In the genomic region with DNA sequence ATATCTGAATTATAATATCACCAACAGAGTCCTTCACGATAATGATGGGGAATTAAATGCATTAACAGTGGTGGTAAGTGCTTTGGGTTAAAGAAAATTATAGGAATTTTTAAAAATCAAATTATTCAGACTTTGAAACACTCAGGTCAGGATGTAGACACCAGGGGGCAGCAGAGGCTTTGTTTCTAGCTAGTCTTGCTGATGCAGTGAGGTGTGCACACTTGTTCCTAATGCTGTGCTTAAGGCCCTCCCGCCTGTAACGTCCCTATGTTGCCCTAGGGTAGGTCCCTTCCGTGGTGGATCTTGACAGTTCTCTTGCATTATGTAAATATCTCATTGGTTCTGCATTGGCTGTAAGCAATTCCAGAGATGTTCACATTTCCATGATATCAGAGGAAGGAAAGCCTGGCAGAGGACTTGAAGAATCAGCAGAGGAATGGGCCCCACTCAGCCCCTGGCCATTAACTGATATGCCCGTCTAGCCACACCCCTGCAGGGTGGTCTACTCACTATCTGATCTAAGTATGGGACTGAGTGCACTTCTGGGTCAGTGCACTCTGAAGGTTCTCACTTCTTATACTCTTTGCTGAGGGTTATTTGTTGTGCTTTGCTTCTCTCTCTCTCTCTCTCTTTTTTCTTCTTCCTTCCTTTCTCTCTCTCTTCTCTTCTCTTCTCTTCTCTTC, we compare ENCODE assay signal across 8 mouse cellular contexts. TPM values are rescaled to one million over a fixed set of nuclear protein-coding genes. Genes with fewer than 3 reads are reported as not detected.
DNase-seq lines count a peak whose midpoint lies in the region; ATAC-seq and TF ChIP-seq lines count a peak whose summit lies in the region.

No protein-coding gene starts in this region.

- no peaks in the 10 kb centered on the region for H3K9me3 ChIP-seq in liver, postnatal 0 days (ENCODE audit: low read length)
- H3K9me3 ChIP-seq in neural tube, embryonic 15.5 days (replicated peaks), result no peaks in the 10 kb centered on the region

- DNase-seq in CD4-positive helper T cell, adult 2 months (ENCODE audit: low read depth, low spot score), result peak; percentile 56
- DNase-seq in Muller cell, postnatal 12 days (ENCODE audit: inconsistent ontology term), result peak; percentile 33
- DNase-seq in cerebellum, adult 8-10 months, result peak; percentile 62
- DNase-seq in forelimb bud, embryonic 11.5 days (ENCODE audit: low read depth, low spot score), result peak; percentile 64
- peak; percentile 25 to 75 for DNase-seq in kidney, adult 8-10 months
- DNase-seq in liver, postnatal 0 days, result peak; percentile 79
- DNase-seq in thymus, postnatal 4 days, result peak; percentile 89

- no peaks in the 10 kb centered on the region for H3K36me3 ChIP-seq in liver, postnatal 0 days (replicated peaks; ENCODE audit: insufficient read depth, low read length)
- H3K36me3 ChIP-seq in neural tube, embryonic 15.5 days, result no peaks in the 10 kb centered on the region

- no peak for TF ChIP-seq EP300 in liver, postnatal 0 days (IDR thresholded peaks at IDR 0.05; ENCODE audit: low read depth)

- H3K27me3 ChIP-seq in liver, postnatal 0 days (ENCODE audit: insufficient read depth, low read length), result no peaks in the 10 kb centered on the region
- H3K27me3 ChIP-seq in neural tube, embryonic 15.5 days (replicated peaks), result peaks cover 8% of the 10 kb centered on the region; the same call in 1 of the 2 replicates

- no peak overlapping the region for H3K9ac ChIP-seq in liver, postnatal 0 days (replicated peaks)
- no peak overlapping the region for H3K9ac ChIP-seq in neural tube, embryonic 15.5 days (replicated peaks)

- no peak overlapping the region for H3K4me2 ChIP-seq in liver, postnatal 0 days (ENCODE audit: low read depth, low read length)
- no peak overlapping the region for H3K4me2 ChIP-seq in neural tube, embryonic 15.5 days

- TF ChIP-seq CTCF in liver, postnatal 0 days (IDR thresholded peaks at IDR 0.05; ENCODE audit: low read depth), result peak; percentile 71

- H3K27ac ChIP-seq in liver, postnatal 0 days (ENCODE audit: low read depth), result no peak overlapping the region
- no peak overlapping the region for H3K27ac ChIP-seq in neural tube, embryonic 15.5 days (replicated peaks)

- WGBS in liver, postnatal 0 days (ENCODE audit: insufficient replicate concordance), result 10% methylated on average over 5 of the region's 5 CpGs
- 23% methylated on average over 5 of the region's 5 CpGs for WGBS in neural tube, embryonic 15.5 days

- no peak overlapping the region for H3K4me3 ChIP-seq in liver, postnatal 0 days (ENCODE audit: low read depth, low read length)
- no peak overlapping the region for H3K4me3 ChIP-seq in neural tube, embryonic 15.5 days (replicated peaks)

- no peaks in the 10 kb centered on the region for H3K4me1 ChIP-seq in liver, postnatal 0 days (ENCODE audit: insufficient read depth)
- no peaks in the 10 kb centered on the region for H3K4me1 ChIP-seq in neural tube, embryonic 15.5 days

- no peak; the same call in 1 of the 2 replicates for ATAC-seq in liver, postnatal 0 days
- ATAC-seq in neural tube, embryonic 15.5 days (ENCODE audit: low FRiP score), result peak; percentile 61; the same call in 1 of the 2 replicates

RNA-seq across cellular contexts. Expression of gene Cdadc1, which starts 8.1 kb away (rescaled TPM):
- polyA plus RNA-seq in liver, postnatal 0 days (2015; fragmentation: Nextera tagmentation; extraction: Ambion mirVana), result 17.7 and 19.4 TPM in 2 replicates
- polyA plus RNA-seq in neural tube, embryonic 15.5 days (2015; fragmentation: Nextera tagmentation; extraction: Ambion mirVana), result 31.1 and 37.6 TPM in 2 replicates

RNA-seq across cellular contexts. Expression of gene Shisa2, which starts 19.3 kb away (rescaled TPM):
- polyA plus RNA-seq in liver, postnatal 0 days (2015; fragmentation: Nextera tagmentation; extraction: Ambion mirVana), result 0.26 and 0.50 TPM in 2 replicates
- 6.0 and 12.5 TPM in 2 replicates for polyA plus RNA-seq in neural tube, embryonic 15.5 days (2015; fragmentation: Nextera tagmentation; extraction: Ambion mirVana)

Comparison
In these comparisons a context has a peak if more than half of its experiments do, and no peak if none do; other contexts are left out.
1. DNase-seq: peak in every context shown above with its lines; median percentile 89 in thymus, postnatal 4 days; 79 in liver, postnatal 0 days; 64 in forelimb bud, embryonic 11.5 days; 62 in cerebellum, adult 8-10 months; 56 in CD4-positive helper T cell, adult 2 months; 50 in kidney, adult 8-10 months; 33 in Muller cell, postnatal 12 days.